In genomic region chr7:122979514-122979913, GRCm38 (mm10) we compare ENCODE assay signal across 27 mouse cellular contexts.
"Had no signal": no experiment of that assay in that cellular context is flagged by ENCODE, and none has a peak within 500 bp of the region (broad histone marks: within the 10 kb centered on the region; RNA-seq: fewer than 3 reads in every experiment).

No protein-coding gene starts in this region.

- H3K27ac ChIP-seq: limb, embryonic 10.5 days; limb, embryonic 12.5 days; limb, embryonic 13.5 days; limb, embryonic 15.5 days; liver, embryonic 12.5 days; liver, embryonic 13.5 days; liver, embryonic 14.5 days; liver, embryonic 15.5 days; lung, embryonic 15.5 days; macrophage; midbrain, embryonic 10.5 days; midbrain, embryonic 12.5 days; midbrain, embryonic 13.5 days; midbrain, embryonic 15.5 days; neural tube, embryonic 12.5 days had no signal

- DNase-seq: left cerebral cortex, postnatal 4 days; liver; liver, embryonic 13.5 days; liver, postnatal 0 days; lung, adult 18-20 months; lung, embryonic 14.5 days; lung, postnatal 10 days; lung, postnatal 14 days; lung, postnatal 36 days; lung, postnatal 4 days; midbrain, embryonic 14.5 days had no signal

- H3K9me3 ChIP-seq: limb, embryonic 10.5 days; limb, embryonic 12.5 days; limb, embryonic 13.5 days; limb, embryonic 15.5 days; liver, embryonic 12.5 days; liver, embryonic 13.5 days; liver, embryonic 15.5 days; lung, embryonic 15.5 days; megakaryocyte, embryonic 14.5 days; midbrain, embryonic 10.5 days; midbrain, embryonic 12.5 days; midbrain, embryonic 13.5 days; midbrain, embryonic 15.5 days; neural tube, embryonic 12.5 days had no signal

- H3K27me3 ChIP-seq: limb, embryonic 12.5 days; limb, embryonic 13.5 days; limb, embryonic 15.5 days; liver, embryonic 12.5 days; liver, embryonic 13.5 days; liver, embryonic 15.5 days; lung, embryonic 15.5 days; megakaryocyte, embryonic 14.5 days; midbrain, embryonic 12.5 days; midbrain, embryonic 13.5 days; midbrain, embryonic 15.5 days; neural tube, embryonic 12.5 days had no signal

- H3K9ac ChIP-seq: limb, embryonic 12.5 days; limb, embryonic 13.5 days; limb, embryonic 15.5 days; liver, embryonic 12.5 days; liver, embryonic 13.5 days; liver, embryonic 14.5 days; liver, embryonic 15.5 days; liver, postnatal 0 days; lung, embryonic 14.5 days; lung, embryonic 15.5 days; midbrain, embryonic 12.5 days; midbrain, embryonic 13.5 days; midbrain, embryonic 15.5 days; neural tube, embryonic 12.5 days had no signal

- H3K4me3 ChIP-seq: limb, embryonic 10.5 days; limb, embryonic 12.5 days; limb, embryonic 13.5 days; limb, embryonic 15.5 days; liver, embryonic 12.5 days; liver, embryonic 13.5 days; liver, embryonic 15.5 days; lung, embryonic 15.5 days; megakaryocyte, embryonic 14.5 days; midbrain, embryonic 10.5 days; midbrain, embryonic 12.5 days; midbrain, embryonic 13.5 days; midbrain, embryonic 15.5 days; myocyte; neural tube, embryonic 12.5 days had no signal

- H3K4me1 ChIP-seq: limb, embryonic 10.5 days; limb, embryonic 12.5 days; limb, embryonic 15.5 days; liver, embryonic 13.5 days; liver, embryonic 15.5 days; neural tube, embryonic 12.5 days had no signal
